Mouse (Mus musculus) right cerebral cortex, postnatal 4 days (tissue): ENCODE results near the gene Pwwp2a.

ENCODE experiments used
- DNase-seq: peaks from one replicate; pipeline ENCODE4 v3.0.0-alpha.2; 2022

Gene Pwwp2a

DNA sequence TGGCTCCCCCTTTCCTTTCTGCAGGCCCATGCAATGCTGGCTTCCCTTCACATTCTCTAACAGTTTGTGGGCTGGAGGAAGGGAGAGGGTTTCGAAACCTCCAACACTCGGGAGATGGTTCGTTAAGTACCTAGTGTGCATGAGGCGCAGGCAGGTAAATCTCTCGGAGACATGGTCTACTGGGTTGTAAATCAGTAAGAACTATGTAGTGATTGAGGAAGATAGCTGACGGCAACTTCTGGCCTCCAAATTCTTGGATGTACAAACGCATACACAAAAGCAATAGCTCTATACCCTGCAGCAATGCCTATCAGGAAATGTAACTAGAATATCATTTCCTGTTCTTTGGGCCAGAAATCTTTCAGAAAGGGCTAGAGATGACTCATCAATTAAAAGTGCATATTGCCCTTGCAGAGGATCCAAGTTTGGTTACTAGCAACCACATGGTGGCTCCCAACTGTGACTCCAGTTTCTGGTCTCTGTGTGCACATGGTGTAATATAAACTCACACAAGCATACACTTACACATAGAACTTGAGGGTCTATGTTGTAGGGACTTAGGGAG is 47.0 kb downstream of the Pwwp2a start:
- no peak for DNase-seq

DNA sequence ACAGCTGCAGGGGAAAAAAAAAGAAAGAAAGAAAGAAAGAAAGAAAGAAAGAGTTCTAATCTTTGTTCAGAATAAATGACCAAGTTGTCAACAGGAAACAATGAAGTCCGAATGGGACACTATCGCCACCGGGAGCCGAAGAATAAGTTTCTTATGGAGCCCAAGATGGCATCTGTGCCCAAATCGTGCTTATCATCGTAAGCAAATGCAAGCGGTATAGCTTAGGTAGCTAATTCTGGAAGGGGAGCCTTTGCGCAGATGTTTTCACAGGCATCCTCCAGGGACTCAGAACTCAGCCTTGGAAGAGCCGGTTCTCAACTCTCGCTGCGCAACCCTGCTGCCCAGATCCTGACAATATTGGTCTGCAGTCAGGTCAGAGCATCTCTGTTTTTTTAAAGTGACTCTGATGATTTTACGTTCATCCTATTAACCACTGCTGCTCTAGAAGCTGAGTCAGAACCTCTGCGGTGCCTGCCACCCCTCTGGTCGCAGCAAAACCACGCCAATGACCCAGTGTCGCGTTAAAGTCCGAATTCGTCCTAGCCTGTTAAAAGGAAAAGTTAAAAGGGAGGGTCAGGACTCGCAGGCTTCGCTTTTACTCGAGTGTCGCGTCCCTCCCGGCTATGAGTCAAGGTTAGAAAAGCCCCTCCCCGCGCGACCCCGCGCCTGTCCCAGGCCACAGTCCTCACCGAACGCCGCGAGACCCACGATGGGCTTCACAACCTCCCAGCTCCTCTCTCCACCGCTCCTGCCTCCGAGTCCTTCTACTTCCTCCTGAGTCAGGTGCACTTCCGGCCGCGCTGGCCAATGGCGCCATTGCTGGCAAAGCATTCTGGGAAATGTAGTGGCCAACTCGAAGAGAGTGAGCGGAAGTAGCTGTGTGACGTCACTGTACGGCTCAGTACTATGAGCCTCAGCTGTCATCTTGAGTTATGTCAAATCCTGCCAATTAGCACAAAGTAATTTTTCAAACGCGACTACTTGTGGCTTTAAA is 65.7 kb downstream of the Pwwp2a start, which contains the start of gene Ttc1:
Gene Ttc1, minus strand, starts transcription at position 776 of the 994 bp plus-strand sequence.
- DNase-seq, result peak; percentile 93

DNA sequence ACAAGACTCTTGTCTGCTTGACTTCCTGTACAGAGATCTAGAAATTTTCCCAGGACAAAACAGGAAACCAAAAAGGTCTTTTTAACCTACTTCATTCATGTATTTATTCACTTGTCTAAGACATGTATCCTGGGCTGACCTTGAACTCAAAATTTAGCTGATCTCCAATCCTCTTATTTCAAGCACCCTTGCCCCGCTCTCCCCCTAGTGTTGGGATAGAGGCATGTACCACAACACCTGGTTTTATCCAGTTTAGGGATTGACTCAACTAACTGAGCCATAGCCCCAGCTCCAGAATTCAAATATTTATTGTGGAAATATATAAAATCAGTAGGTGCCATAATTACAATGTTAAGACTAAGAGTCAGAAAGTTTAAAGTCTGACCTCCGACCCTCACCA is 69.7 kb downstream of the Pwwp2a start:
- DNase-seq, result no peak

DNA sequence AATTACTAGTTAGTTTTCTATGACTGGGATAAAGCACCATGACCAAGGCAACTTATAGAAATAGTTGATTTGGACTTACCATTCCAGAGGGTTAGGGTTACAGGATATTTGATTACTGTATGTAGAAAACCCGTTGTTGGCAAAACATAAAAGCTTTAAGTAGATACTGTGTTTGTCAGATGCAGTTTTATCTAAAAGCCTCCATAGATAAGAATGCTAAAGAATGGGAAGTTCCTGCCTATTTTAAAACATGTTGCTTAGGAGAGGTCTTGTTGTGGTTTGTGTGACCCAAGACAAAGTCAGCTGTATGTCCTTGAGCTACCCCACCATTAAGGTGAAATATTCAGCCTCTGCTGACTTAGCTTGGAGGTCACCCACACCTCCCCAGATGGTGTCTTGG is 72.8 kb downstream of the Pwwp2a start:
- DNase-seq, result no peak

DNA sequence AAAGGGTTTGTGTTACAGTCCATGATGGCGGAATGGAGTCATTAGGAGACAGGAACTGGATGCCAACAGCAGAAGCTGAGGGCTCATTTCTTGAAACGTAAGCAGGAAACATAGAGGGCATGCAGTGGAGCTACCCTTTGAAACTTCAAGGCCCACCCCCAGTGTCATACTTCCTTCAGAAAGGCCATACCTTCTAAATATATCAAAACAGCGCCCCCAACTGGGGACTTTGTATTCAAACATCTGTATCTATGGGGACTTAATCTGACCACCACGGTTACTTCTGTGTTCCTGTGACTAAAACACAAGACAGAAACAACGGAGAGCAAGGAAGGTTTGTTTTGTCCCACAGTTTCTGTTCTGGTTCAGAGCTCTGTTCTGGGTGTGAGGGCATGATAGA is 73.6 kb downstream of the Pwwp2a start:
- DNase-seq, result no peak

DNA sequence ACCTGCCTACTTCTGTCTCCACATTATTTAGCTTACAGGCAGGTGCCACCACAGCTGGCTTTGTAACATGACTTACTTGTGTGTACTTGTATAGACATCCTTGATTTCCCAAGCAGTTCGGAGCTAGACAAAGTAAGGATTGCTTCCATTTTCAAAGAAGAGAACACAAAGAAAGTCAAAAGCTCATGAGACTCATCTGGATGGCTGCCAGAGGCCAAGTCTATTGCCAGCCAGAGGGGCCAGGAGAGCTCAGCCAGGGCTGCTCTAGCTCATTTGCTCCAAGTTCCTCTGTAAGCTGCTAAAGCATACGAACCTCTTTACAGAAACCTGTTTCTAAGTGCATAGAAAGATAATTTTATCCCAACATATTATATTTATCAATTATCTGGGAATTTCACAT is 76.6 kb downstream of the Pwwp2a start:
- no peak for DNase-seq

DNA sequence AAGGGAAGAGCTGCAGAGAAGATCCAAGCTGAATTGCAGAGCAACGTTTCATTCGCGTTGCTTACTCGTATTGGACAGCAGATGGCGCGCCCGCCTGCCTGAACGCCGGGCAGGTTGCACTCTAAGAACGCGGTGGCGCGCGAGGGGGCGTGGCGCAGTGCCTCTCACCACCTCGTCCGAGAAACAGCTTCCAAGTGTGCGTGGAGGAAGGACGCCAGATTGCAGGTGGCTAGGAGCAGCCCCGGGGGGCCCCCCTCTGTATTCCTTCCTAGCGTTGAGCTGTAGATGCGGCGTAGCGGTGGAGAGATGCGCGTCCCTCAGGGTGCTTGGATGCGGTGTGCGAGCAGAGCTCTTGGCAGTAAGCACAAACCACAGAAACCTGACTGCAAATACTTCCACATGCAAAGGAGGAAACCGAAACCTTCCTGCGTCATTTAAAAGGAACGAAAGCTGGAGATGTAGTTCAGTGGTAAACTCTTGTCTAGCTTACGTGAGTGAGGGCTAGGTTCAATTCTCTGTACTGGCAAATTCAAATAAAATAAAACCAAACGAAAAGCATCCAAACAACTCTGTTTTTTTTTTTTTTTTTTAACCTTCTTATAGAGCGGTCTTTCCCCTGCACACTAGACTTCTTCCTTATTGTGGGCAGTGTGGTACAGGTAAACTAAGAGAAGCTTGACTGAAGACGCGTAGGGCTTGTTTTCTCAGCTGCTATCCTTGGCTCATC is 85.3 kb downstream of the Pwwp2a start:
- DNase-seq, result peak; percentile 81

DNA sequence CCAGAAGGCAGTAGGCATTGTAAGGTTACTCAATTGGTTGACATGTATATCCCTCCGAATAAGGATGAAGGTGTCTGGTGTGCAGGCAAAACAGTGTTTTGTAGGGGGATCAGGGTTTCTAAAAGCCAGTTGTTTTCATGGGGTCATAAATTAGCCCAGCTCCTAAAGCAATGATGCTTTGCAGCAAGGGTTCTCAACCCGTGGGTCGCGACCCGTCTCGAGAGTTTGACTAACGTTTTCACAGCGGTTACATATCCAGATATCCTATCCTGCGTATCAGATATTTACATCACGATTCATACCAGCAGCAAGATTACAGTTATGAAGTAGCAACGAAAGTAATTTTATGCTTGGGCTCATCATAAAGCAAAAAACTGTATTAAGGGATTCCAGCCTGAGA is 86.0 kb downstream of the Pwwp2a start:
- DNase-seq, result no peak

DNA sequence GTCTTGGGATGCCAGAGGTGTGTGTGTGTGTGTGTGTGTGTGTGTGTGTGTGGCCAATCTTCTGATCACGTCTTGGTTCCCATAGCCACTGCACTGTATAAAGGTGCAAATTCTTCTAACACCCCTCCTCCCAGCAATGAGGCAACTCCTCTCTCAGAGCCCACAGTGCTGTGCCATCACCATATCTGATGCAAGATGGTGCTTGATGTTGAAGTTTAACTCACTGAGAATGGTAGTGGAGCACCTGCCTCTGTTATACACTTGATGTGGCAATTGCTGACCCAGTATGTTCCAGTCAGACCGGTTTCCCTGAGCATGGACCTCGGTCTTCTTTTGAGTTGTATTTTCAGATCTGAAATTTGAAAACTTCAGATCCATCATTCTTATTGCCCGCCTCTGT is 88.3 kb downstream of the Pwwp2a start:
- DNase-seq, result no peak
